Mouse (Mus musculus) erythroblast, embryonic 14.5 days (primary cell): ENCODE data around the gene Bcr. TPM values are rescaled to one million over a fixed set of nuclear protein-coding genes. Genes with fewer than 3 reads are reported as not detected.

Source experiments
- H3K27me3 ChIP-seq: 2 replicates; pipeline ENCODE4 v1.6.1; 2012; ENCODE audit warnings: inconsistent platforms; ENCODE audit not compliant: control insufficient read depth
- H3K36me3 ChIP-seq: 2 replicates; pipeline ENCODE4 v1.6.1; 2012; ENCODE audit warnings: mild to moderate bottlenecking, inconsistent platforms; ENCODE audit not compliant: control insufficient read depth
- H3K4me1 ChIP-seq: 2 replicates; pipeline ENCODE4 v1.6.1; 2012; ENCODE audit warnings: inconsistent platforms; ENCODE audit not compliant: control insufficient read depth
- H3K4me3 ChIP-seq: replicated peaks from 2 replicates; pipeline ENCODE3; 2012; ENCODE audit warnings: moderate library complexity, mild to moderate bottlenecking, inconsistent platforms
- H3K9me3 ChIP-seq: 2 replicates; pipeline ENCODE4 v1.6.1; 2012; ENCODE audit warnings: low read length, inconsistent platforms, mixed read lengths; ENCODE audit not compliant: control insufficient read depth
- GATA1 ChIP-seq: IDR thresholded peaks from 2 replicates; pipeline ENCODE4 v1.6.1; 2012; ENCODE audit warnings: low read length, inconsistent platforms, mixed read lengths
- TAL1 ChIP-seq: IDR thresholded peaks from 3 replicates; pipeline ENCODE4 v1.6.1; 2012; ENCODE audit warnings: low read length, inconsistent platforms, mixed read lengths
- polyA plus RNA-seq: library from polyadenylated mRNA; stranded (reverse); fragments of >175 nt; gene quantifications from 2 replicates; pipeline ENCODE4 v1.2.3, GENCODE M21; 2012

Bcr gene
- polyA plus RNA-seq, 1 experiment, result 0.11 TPM

- no peaks in the 10 kb centered on the region for H3K27me3 ChIP-seq
- no peaks in the 10 kb centered on the region for H3K9me3 ChIP-seq
- H3K4me1 ChIP-seq, result no peaks in the 10 kb centered on the region
- no peak overlapping the region for H3K4me3 ChIP-seq
- H3K36me3 ChIP-seq, result no peaks in the 10 kb centered on the region
- TF ChIP-seq TAL1 (no peak), GATA1 (no peak)
Measured at GRCm38 (mm10) chr10:75078174-75079128, 18.1 kb downstream of the Bcr start.

DNA sequence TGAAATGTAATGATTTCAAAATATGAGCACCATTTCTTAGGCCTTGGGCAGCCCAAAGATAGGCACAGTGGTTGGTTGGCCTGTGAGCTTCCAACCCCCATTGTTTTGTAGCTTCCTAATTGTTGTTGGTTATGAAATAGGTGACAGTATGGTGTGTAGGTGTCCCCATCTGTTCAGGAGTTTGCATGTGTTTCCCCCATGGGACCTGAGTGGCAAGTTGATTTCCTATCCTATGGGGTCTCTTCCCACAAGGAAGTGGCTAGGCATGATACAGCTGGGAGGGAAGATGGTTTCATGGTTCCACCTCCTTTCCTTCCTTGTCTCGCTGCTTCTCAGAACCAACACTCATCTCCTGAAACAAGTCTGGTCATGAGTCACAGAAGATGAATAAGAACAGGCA, 24.9 kb downstream of the Bcr start:
- Histone ChIP-seq H3K9me3 (no peaks in the 10 kb centered on the region), H3K4me3 (no peak overlapping the region), H3K27me3 (no peaks in the 10 kb centered on the region), H3K4me1 (no peaks in the 10 kb centered on the region), H3K36me3 (no peaks in the 10 kb centered on the region)
- TF ChIP-seq GATA1 (no peak), TAL1 (no peak)

DNA sequence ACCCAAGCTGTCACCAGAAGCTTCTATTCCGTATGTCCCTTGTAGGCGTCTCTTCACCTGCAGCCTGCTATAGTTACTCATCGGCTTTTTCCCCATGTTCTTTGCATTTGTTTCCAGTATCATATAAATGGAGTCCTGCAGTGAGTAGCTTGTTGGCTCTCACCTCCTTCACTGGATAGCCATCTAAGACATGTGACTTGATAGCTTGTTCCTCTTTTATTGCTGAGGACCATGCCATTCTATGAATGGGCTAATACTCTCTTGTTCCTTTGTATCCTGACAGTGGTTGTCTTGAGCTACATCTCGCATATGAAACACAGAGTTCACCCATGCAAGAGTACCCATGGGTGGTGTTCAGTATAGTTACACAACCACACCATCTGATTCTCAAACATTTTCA, 28.1 kb downstream of the Bcr start:
- no peaks in the 10 kb centered on the region for H3K4me1 ChIP-seq
- H3K4me3 ChIP-seq, result no peak overlapping the region
- H3K27me3 ChIP-seq, result no peaks in the 10 kb centered on the region
- TF ChIP-seq TAL1, result no peak
- no peak for TF ChIP-seq GATA1
- H3K9me3 ChIP-seq, result no peaks in the 10 kb centered on the region
- no peaks in the 10 kb centered on the region for H3K36me3 ChIP-seq

GRCm38 (mm10) chr10:75091478-75092152, 31.2 kb downstream of the Bcr start:
- no peaks in the 10 kb centered on the region for H3K9me3 ChIP-seq

DNA sequence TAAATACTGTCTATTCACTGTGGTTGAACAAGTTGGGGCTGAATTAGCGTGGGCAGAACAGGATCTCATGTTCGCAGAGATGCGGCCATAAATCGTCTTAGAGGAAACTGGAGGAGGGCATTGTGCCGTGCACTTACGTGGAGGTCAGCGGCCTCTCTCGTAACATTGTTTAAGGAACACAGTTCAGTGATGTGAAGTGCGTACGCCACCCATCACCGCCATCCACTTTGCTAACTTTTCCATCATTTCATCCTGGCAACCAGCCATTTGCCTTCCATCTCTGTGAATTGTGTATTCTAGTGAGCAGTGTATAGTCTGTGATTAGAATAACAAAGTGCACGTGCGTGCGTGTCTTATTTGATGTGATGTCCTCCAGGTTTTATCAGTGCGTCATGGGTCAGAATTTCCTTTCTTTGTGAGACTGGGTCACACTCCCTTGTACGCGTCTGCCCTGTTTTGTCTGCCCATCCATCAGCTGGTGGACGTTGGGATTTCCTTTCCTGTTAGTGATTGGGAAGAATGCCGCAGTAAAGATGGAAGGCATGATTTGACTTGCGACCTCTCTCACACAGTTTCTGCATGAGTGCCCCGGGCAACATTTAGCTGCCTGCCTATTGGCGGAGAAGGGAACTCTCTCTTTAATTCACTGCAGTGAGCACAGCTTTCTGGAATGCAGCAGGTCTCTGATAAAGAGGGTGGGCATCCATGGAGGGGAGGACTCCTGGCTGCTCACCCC, 33.0 kb downstream of the Bcr start:
- Histone ChIP-seq H3K36me3 (no peaks in the 10 kb centered on the region), H3K4me3 (no peak overlapping the region), H3K4me1 (no peaks in the 10 kb centered on the region), H3K27me3 (no peaks in the 10 kb centered on the region), H3K9me3 (no peaks in the 10 kb centered on the region)
- no peak for TF ChIP-seq GATA1
- TF ChIP-seq TAL1, result no peak

More at GRCm38 (mm10) chr10:75091478-75092152, 31.2 kb downstream of the Bcr start:
- Histone ChIP-seq H3K4me3 (no peak overlapping the region), H3K36me3 (no peaks in the 10 kb centered on the region), H3K27me3 (no peaks in the 10 kb centered on the region), H3K4me1 (no peaks in the 10 kb centered on the region)
- TF ChIP-seq GATA1 (no peak), TAL1 (no peak)

GRCm38 (mm10) chr10:75094338-75094737, 33.9 kb downstream of the Bcr start:
- no peaks in the 10 kb centered on the region for H3K4me1 ChIP-seq
- H3K4me3 ChIP-seq, result no peak overlapping the region
- no peaks in the 10 kb centered on the region for H3K36me3 ChIP-seq
- TF ChIP-seq GATA1 (no peak), TAL1 (no peak)
- H3K27me3 ChIP-seq, result no peaks in the 10 kb centered on the region
- no peaks in the 10 kb centered on the region for H3K9me3 ChIP-seq

DNA sequence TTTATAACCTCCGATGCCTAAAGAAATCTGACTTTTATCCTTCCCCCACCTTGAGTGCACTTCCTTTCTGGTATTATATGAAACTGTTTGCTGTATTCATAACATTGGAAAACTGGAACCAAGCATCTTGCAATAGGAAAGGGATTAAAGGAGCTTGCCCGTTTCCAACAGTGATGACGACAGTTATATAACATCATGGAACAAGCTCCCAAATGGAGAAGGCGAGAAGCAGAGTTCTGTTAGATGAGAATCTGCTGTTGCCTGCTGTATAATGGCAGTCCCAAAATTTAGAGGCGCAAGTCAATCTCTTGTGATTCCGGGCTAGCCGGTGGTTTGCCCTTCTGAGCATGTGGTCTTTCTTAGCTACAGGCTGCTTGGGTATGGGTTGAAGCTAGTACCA, 34.8 kb downstream of the Bcr start:
- no peaks in the 10 kb centered on the region for H3K27me3 ChIP-seq
- TF ChIP-seq GATA1, result no peak
- TF ChIP-seq TAL1, result no peak
- H3K4me3 ChIP-seq, result no peak overlapping the region
- no peaks in the 10 kb centered on the region for H3K9me3 ChIP-seq
- H3K36me3 ChIP-seq, result no peaks in the 10 kb centered on the region
- no peaks in the 10 kb centered on the region for H3K4me1 ChIP-seq

GRCm38 (mm10) chr10:75098446-75099183, 38.2 kb downstream of the Bcr start:
- no peak overlapping the region for H3K4me3 ChIP-seq

More at GRCm38 (mm10) chr10:75098446-75099183, 38.2 kb downstream of the Bcr start:
- Histone ChIP-seq H3K36me3 (no peaks in the 10 kb centered on the region), H3K27me3 (no peaks in the 10 kb centered on the region), H3K9me3 (no peaks in the 10 kb centered on the region), H3K4me1 (no peaks in the 10 kb centered on the region)
- no peak for TF ChIP-seq GATA1
- no peak for TF ChIP-seq TAL1
